Mouse (Mus musculus) CD8-positive naive resting alpha-beta T cell, adult 2 months (primary cell): ENCODE data around the gene Tmem255a.

Source experiments
- DNase-seq, 2 experiments: peaks; one replicate each; pipeline ENCODE4 v3.0.0; 2022; ENCODE audit warnings: low read depth in 2 of 2, low spot score in 2 of 2

Tmem255a gene

GRCm38 (mm10) chrX:38166592-38166991 lies 85.6 kb downstream of the Tmem255a start:
- DNase-seq: no peak

GRCm38 (mm10) chrX:38166064-38166463 lies 86.2 kb downstream of the Tmem255a start:
- no peak for DNase-seq

- no peak for DNase-seq
Observed at GRCm38 (mm10) chrX:38165315-38165714, 86.9 kb downstream of the Tmem255a start.

- DNase-seq: no peak
Observed at GRCm38 (mm10) chrX:38159097-38159496, 93.1 kb downstream of the Tmem255a start.
